Mouse (Mus musculus) heart, postnatal 0 days (tissue): Measurements from ENCODE around the gene Gm20661. TPM values are rescaled to one million over a fixed set of nuclear protein-coding genes. Genes with fewer than 3 reads are reported as not detected.

ENCODE experiments used
- ATAC-seq: fragments of 200-750 bp; cut with Nextera tagmentation; 2 replicates; pipeline ENCODE4 v1.8.0; 2017; ENCODE audit warnings: low read depth, moderate number of reproducible peaks, moderate library complexity; ENCODE audit not compliant: insufficient read depth
- DNase-seq: peaks from one replicate; pipeline ENCODE4 v3.0.0-alpha.2; 2016; ENCODE audit warnings: low spot score
- H3K27ac ChIP-seq: fragments of 300-500 bp; sonication (generic); 2 replicates; pipeline ENCODE4 v1.5.1; 2014; ENCODE audit warnings: low read depth, mild to moderate bottlenecking
- H3K27me3 ChIP-seq: fragments of 300-500 bp; sonication (generic); 2 replicates; pipeline ENCODE4 v1.6.1; 2014; ENCODE audit warnings: low read length, mixed read lengths; ENCODE audit not compliant: control insufficient read depth, insufficient read depth
- H3K36me3 ChIP-seq: fragments of 300-500 bp; sonication (generic); replicated peaks from 2 replicates; pipeline ENCODE4 v1.6.1; 2014; ENCODE audit warnings: low read length, mixed read lengths; ENCODE audit not compliant: control insufficient read depth, insufficient read depth
- H3K4me1 ChIP-seq: fragments of 300-500 bp; sonication (generic); 2 replicates; pipeline ENCODE4 v1.6.1; 2014; ENCODE audit warnings: antibody characterized with exemption; ENCODE audit not compliant: control insufficient read depth, insufficient read depth
- H3K4me2 ChIP-seq: fragments of 300-500 bp; sonication (generic); 2 replicates; pipeline ENCODE4 v1.6.1; 2014; ENCODE audit warnings: low read depth, mild to moderate bottlenecking, low read length, moderate library complexity
- H3K4me3 ChIP-seq: fragments of 300-500 bp; sonication (generic); 2 replicates; pipeline ENCODE4 v1.5.1; 2014; ENCODE audit warnings: low read depth, low read length
- H3K9ac ChIP-seq: fragments of 300-500 bp; sonication (generic); replicated peaks from 2 replicates; pipeline ENCODE4 v1.6.1; 2014; ENCODE audit warnings: low read depth, low read length, mixed read lengths
- H3K9me3 ChIP-seq: fragments of 300-500 bp; sonication (generic); replicated peaks from 2 replicates; pipeline ENCODE4 v1.6.1; 2016; ENCODE audit warnings: low read length; ENCODE audit not compliant: control insufficient read depth
- CTCF ChIP-seq: IDR thresholded peaks from 2 replicates; pipeline ENCODE4 v1.5.1; 2016; ENCODE audit warnings: antibody characterized with exemption, control low read depth, low read depth
- EP300 ChIP-seq: IDR thresholded peaks from 2 replicates; pipeline ENCODE4 v1.6.1; 2016; ENCODE audit warnings: antibody characterized with exemption, low read depth
- WGBS: fragments of 180-500 bp; shearing (Covaris S2); extraction: QIAGEN DNeasy Blood & Tissue Kit; methylation state at CpG from one replicate; pipeline ENCODE4 v1.1.7; 2014; 5-methylcytosine and 5-hydroxymethylcytosine counted together
- polyA plus RNA-seq: library from polyadenylated mRNA; unstranded; fragments of >200 nt; fragmentation: Nextera tagmentation; extraction: Ambion mirVana; gene quantifications from 2 replicates; pipeline ENCODE4 v1.2.1, GENCODE M21; 2015
- total RNA-seq: library from RNA; depleted of rRNA; stranded (reverse); fragments of >200 nt; gene quantifications from 2 replicates; pipeline ENCODE4 v1.2.3, GENCODE M21; 2014; ENCODE audit warnings: low replicate concordance; rRNA removed

Gm20661 gene
- total and polyA plus RNA-seq, 2 experiments from 2014 or later, result 0.19 to 0.57 TPM

GRCm38 (mm10) chr9:108023216-108023615 lies 40.4 kb downstream of the Gm20661 start:
- Histone ChIP-seq H3K27ac (no peak overlapping the region), H3K27me3 (no peaks in the 10 kb centered on the region), H3K4me1 (peaks cover 8% of the 10 kb centered on the region), H3K4me2 (no peak overlapping the region), H3K36me3 (peaks cover 43% of the 10 kb centered on the region), H3K4me3 (no peak overlapping the region), H3K9me3 (no peaks in the 10 kb centered on the region), H3K9ac (no peak overlapping the region)
- WGBS, result 93% methylated on average over 3 of the region's 3 CpGs
- TF ChIP-seq CTCF (no peak), EP300 (no peak)
- DNase-seq (no peak), ATAC-seq (no peak)

GRCm38 (mm10) chr9:108026584-108026983 lies 43.7 kb downstream of the Gm20661 start:
- Histone ChIP-seq H3K9me3 (no peaks in the 10 kb centered on the region), H3K27ac (no peak overlapping the region), H3K9ac (no peak overlapping the region), H3K4me2 (no peak overlapping the region), H3K4me3 (no peak overlapping the region), H3K36me3 (peaks cover 52% of the 10 kb centered on the region), H3K4me1 (no peaks in the 10 kb centered on the region), H3K27me3 (no peaks in the 10 kb centered on the region)
- no peak for ATAC-seq
- 90% methylated on average over 3 of the region's 3 CpGs for WGBS
- DNase-seq, result no peak
- TF ChIP-seq EP300 (no peak), CTCF (no peak)

DNA sequence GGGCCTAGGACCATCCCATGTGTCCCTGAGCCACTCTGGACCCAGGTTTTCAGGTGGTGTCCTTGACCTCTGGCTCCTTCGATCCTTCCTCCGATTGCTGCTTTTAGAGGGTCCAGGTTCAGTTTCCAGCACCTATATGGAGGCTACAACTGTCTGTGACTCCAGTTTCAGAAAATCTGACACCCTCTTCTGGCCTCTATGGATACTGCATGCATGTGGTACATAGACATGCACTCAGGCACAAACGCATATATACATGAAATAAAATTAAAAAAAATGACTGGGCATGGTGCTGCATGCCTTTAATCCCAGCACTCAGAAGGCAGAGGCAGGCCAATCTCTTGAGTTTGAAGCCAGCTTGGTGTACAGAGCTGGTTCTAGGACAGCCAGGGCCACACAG lies 45.0 kb downstream of the Gm20661 start:
- H3K9me3 ChIP-seq, result no peaks in the 10 kb centered on the region
- no peaks in the 10 kb centered on the region for H3K27me3 ChIP-seq
- no peak overlapping the region for H3K4me2 ChIP-seq
- H3K36me3 ChIP-seq, result peaks cover 60% of the 10 kb centered on the region
- TF ChIP-seq EP300 (no peak), CTCF (no peak)
- 96% methylated on average over 3 of the region's 3 CpGs for WGBS
- no peaks in the 10 kb centered on the region for H3K4me1 ChIP-seq
- ATAC-seq, result no peak
- no peak overlapping the region for H3K9ac ChIP-seq
- no peak overlapping the region for H3K4me3 ChIP-seq
- DNase-seq, result no peak
- no peak overlapping the region for H3K27ac ChIP-seq

DNA sequence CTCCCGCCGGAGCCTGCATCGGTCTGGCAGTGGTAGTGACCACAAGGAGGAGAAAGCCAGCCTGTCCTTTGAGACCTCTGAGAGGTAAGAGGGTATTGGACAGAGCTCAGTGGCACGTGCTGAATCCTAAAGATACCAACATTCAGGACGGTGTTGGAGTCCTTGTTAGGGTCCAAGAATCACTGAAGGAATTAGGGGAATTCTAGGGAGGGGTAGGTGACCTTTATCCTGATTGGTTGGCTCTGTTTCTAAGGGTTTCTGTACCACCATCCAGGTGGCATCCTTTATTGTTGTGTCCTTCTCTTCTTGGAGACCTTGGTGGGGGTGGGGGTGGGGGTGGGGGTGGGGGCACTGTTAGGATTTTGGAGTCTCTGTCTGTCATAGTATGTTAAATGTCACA lies 49.3 kb downstream of the Gm20661 start:
- no peaks in the 10 kb centered on the region for H3K9me3 ChIP-seq
- no peak overlapping the region for H3K4me3 ChIP-seq
- no peak overlapping the region for H3K27ac ChIP-seq
- H3K27me3 ChIP-seq, result no peaks in the 10 kb centered on the region
- H3K4me2 ChIP-seq, result no peak overlapping the region
- no peak for DNase-seq
- peaks cover 57% of the 10 kb centered on the region for H3K36me3 ChIP-seq
- H3K9ac ChIP-seq, result no peak overlapping the region
- TF ChIP-seq EP300 (no peak), CTCF (no peak)
- WGBS, result 84% methylated on average over 5 of the region's 5 CpGs
- H3K4me1 ChIP-seq, result no peaks in the 10 kb centered on the region
- ATAC-seq, result no peak

- WGBS, result 88% methylated on average over 2 of the region's 2 CpGs
- Histone ChIP-seq H3K36me3 (peaks cover 63% of the 10 kb centered on the region), H3K27me3 (no peaks in the 10 kb centered on the region), H3K4me1 (no peaks in the 10 kb centered on the region), H3K27ac (no peak overlapping the region), H3K4me3 (no peak overlapping the region), H3K9ac (no peak overlapping the region), H3K9me3 (no peaks in the 10 kb centered on the region), H3K4me2 (no peak overlapping the region)
- ATAC-seq, result no peak
- no peak for TF ChIP-seq CTCF
- TF ChIP-seq EP300, result no peak
- no peak for DNase-seq
Measured at GRCm38 (mm10) chr9:108035331-108036156, 52.7 kb downstream of the Gm20661 start.

Other genes with a start within 250 kb of the Gm20661 start
- gene Rbm5, start 212.1 kb upstream of the Gm20661 start, total RNA-seq, result 53.5 and 90.6 TPM in 2 replicates
- gene Rbm5, start 212.1 kb upstream of the Gm20661 start, polyA plus RNA-seq, result 81.7 and 88.9 TPM in 2 replicates
- gene Rbm6, start 109.8 kb upstream of the Gm20661 start, total RNA-seq, result 20.3 and 35.1 TPM in 2 replicates
- 27.1 and 28.3 TPM in 2 replicates for gene Rbm6, start 109.8 kb upstream of the Gm20661 start, polyA plus RNA-seq
- gene Mon1a, start 94.9 kb upstream of the Gm20661 start, total RNA-seq, result 12.1 and 16.4 TPM in 2 replicates
- 9.9 TPM in 2 replicates for gene Mon1a, start 94.9 kb upstream of the Gm20661 start, polyA plus RNA-seq
- gene Mst1r, start 76.2 kb upstream of the Gm20661 start, total RNA-seq, result 1.8 and 20.1 TPM in 2 replicates
- 0.74 and 1.2 TPM in 2 replicates for gene Mst1r, start 76.2 kb upstream of the Gm20661 start, polyA plus RNA-seq
- gene Actl11, start 54.6 kb upstream of the Gm20661 start, total RNA-seq, result not detected in 2 replicates
- gene Actl11, start 54.6 kb upstream of the Gm20661 start, polyA plus RNA-seq, result not detected in 2 replicates
- gene Camkv, start 47.4 kb upstream of the Gm20661 start, total RNA-seq, result 0.15 TPM in 1 of 2 replicates, not detected in the other
- gene Camkv, start 47.4 kb upstream of the Gm20661 start, polyA plus RNA-seq, result 0.03 TPM in 1 of 2 replicates, not detected in the other
- gene Traip, start 32.9 kb upstream of the Gm20661 start, total RNA-seq, result 4.8 and 10.0 TPM in 2 replicates
- 2.3 and 3.3 TPM in 2 replicates for gene Traip, start 32.9 kb upstream of the Gm20661 start, polyA plus RNA-seq
- gene Uba7, start 7.6 kb upstream of the Gm20661 start, total RNA-seq, result 52.0 and 55.6 TPM in 2 replicates
- gene Uba7, start 7.6 kb upstream of the Gm20661 start, polyA plus RNA-seq, result 16.4 and 18.0 TPM in 2 replicates
- gene Inka1, start 2.8 kb downstream of the Gm20661 start, total RNA-seq, result 34.0 and 34.3 TPM in 2 replicates
- 37.0 and 38.4 TPM in 2 replicates for gene Inka1, start 2.8 kb downstream of the Gm20661 start, polyA plus RNA-seq
- gene Cdhr4, start 9.4 kb downstream of the Gm20661 start, total RNA-seq, result 1.5 and 10.0 TPM in 2 replicates
- gene Cdhr4, start 9.4 kb downstream of the Gm20661 start, polyA plus RNA-seq, result 1.3 and 1.7 TPM in 2 replicates
- 1.8 TPM in 1 of 2 replicates, not detected in the other for gene Gm20662, start 13.3 kb downstream of the Gm20661 start, total RNA-seq
- gene Gm20662, start 13.3 kb downstream of the Gm20661 start, polyA plus RNA-seq, result 0.56 and 0.62 TPM in 2 replicates
- 102 and 132 TPM in 2 replicates for gene Ip6k1, start 19.4 kb downstream of the Gm20661 start, total RNA-seq
- 25.4 and 27.6 TPM in 2 replicates for gene Ip6k1, start 19.4 kb downstream of the Gm20661 start, polyA plus RNA-seq
- gene Gmppb, start 66.2 kb downstream of the Gm20661 start, total RNA-seq, result 13.1 and 18.1 TPM in 2 replicates
- 15.7 and 17.2 TPM in 2 replicates for gene Gmppb, start 66.2 kb downstream of the Gm20661 start, polyA plus RNA-seq
- 1.4 and 7.6 TPM in 2 replicates for gene Amigo3, start 70.1 kb downstream of the Gm20661 start, total RNA-seq
- gene Amigo3, start 70.1 kb downstream of the Gm20661 start, polyA plus RNA-seq, result 1.4 and 1.6 TPM in 2 replicates
- gene Mst1, start 97.4 kb downstream of the Gm20661 start, total RNA-seq, result not detected in 2 replicates
- gene Mst1, start 97.4 kb downstream of the Gm20661 start, polyA plus RNA-seq, result 0.07 TPM in 1 of 2 replicates, not detected in the other
- 40.5 and 60.2 TPM in 2 replicates for gene Rnf123, start 100.3 kb downstream of the Gm20661 start, total RNA-seq
- gene Rnf123, start 100.3 kb downstream of the Gm20661 start, polyA plus RNA-seq, result 24.6 and 32.9 TPM in 2 replicates
- gene Apeh, start 111.5 kb downstream of the Gm20661 start, total RNA-seq, result 36.5 and 43.5 TPM in 2 replicates
- gene Apeh, start 111.5 kb downstream of the Gm20661 start, polyA plus RNA-seq, result 32.8 TPM in 2 replicates
- gene Bsn, start 207.3 kb downstream of the Gm20661 start, total RNA-seq, result 0.42 TPM in 1 of 2 replicates, not detected in the other
- 0.01 and 0.03 TPM in 2 replicates for gene Bsn, start 207.3 kb downstream of the Gm20661 start, polyA plus RNA-seq